Mouse (Mus musculus) splenic B cell, adult 2 months (primary cell): ENCODE data around the gene Gm8206.
"Not testable (repeated sequence)": the region's sequence is repeated elsewhere in the genome, so short reads cannot be mapped to it uniquely, and the experiment has no call there.

Experiments used
- DNase-seq: peaks from one replicate; pipeline ENCODE4 v3.0.0-alpha.2; 2011; ENCODE audit warnings: low read depth, low spot score
- H3K27me3 ChIP-seq: 2 replicates; pipeline ENCODE4 v1.6.1; 2012; ENCODE audit warnings: mild to moderate bottlenecking, low read length, moderate library complexity, mixed read lengths; ENCODE audit not compliant: control insufficient read depth, poor library complexity, insufficient read depth, severe bottlenecking
- H3K36me3 ChIP-seq: 2 replicates; pipeline ENCODE4 v1.6.1; 2012; ENCODE audit warnings: mild to moderate bottlenecking, low read length, moderate library complexity, mixed read lengths; ENCODE audit not compliant: control insufficient read depth, poor library complexity, insufficient read depth, severe bottlenecking

Gene Gm8206

DNA sequence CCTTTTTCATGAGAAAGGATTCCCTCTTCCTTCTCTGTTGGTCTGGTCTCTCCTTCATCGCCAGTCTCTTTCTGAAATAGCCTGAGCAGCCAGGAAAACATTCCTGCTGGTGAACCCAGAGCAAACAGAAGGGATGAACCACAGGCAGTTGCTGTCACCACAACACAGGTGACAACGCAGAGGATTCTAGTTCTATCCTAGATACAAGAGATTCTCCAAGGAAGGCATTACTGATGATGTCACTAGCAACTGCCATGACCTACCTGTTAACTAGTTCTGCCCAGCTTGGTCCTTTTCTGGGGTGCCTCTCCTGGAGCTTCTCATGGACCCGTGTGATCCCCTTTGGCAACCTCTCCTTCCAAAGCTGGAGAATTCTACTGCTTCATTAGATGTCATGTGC is at the start of gene Gm8206:
Gene Gm8206, minus strand, starts transcription at position 101 of the 400 bp plus-strand sequence.
- H3K36me3 ChIP-seq, H3K27me3 ChIP-seq, DNase-seq: not testable (repeated sequence)

DNA sequence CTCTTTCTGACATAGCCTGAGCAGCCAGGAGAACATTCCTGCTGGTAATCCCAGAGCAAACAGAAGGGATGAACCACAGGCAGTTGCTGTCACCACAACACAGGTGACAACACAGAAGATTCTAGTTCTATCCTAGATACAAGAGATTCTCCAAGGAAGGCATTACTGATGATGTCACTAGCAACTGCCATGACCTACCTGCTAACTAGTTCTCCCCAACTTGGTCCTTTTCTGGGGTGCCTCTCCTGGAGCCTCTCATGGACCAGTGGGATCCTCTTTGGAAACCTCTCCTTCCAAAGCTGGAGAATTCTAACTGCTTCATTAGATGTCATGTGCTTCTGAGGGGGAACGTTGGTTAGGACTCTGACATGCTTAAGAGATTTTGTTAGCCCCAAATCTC is 32.0 kb upstream of the Gm8206 start, which contains the start of gene Gm3476:
Gene Gm3476, minus strand, starts transcription at position 101 of the 400 bp plus-strand sequence.
- DNase-seq, H3K27me3 ChIP-seq, H3K36me3 ChIP-seq: not testable (repeated sequence)

DNA sequence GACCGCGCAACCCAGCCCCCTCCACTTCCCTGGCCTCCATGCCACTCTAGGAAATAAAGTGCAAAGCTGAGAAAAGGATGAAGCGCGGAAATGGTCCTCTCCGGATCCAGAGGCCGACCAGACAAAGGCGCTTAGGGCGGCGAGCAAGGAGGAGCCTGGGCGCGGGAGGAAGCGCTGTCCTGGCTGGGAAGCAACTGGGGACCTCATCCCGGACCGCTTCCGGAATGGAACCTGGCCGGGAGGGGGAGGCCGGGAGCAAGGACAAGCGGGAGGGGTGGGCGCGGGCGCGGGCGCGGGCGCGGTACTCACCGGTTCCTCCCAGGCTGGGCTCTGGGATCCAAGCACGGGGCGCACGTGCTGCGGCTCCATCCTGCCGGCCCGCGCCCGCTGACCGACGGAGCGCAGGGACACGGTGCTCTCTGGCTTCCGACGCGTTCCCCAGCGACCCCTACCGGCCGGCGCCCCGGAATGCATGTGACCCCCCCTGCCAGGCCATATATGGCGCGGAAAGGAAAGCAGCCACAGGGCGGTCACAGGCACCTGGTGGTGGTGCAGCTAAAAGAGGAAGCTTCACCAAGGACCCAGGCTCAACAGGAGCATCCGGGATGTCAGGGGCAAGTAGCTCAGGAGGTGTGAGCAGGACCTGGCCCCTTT is 14.7 kb upstream of the Gm8206 start, which contains the start of gene Gm3468:
Gene Gm3468, minus strand, starts transcription at position 394 of the 654 bp plus-strand sequence.
- H3K36me3 ChIP-seq, H3K27me3 ChIP-seq: not testable (repeated sequence)
- DNase-seq = peak; percentile 0

- not testable (repeated sequence) for H3K36me3 ChIP-seq, DNase-seq, H3K27me3 ChIP-seq
These were observed 13.8 kb upstream of the Gm8206 start for GRCm38 (mm10) chr14:6107500-6107899.

DNA sequence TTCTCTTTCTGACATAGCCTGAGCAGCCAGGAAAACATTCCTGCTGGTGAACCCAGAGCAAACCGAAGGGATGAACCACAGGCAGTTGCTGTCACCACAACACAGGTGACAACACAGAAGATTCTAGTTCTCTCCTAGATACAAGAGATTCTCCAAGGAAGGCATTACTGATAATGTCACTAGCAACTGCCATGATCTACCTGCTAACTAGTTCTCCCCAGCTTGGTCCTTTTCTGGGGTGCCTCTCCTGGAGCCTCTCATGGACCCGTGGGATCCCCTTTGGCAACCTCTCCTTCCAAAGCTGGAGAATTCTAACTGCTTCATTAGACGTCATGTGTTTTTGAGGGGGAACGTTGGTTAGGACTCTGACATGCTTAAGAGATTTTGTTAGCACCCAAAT is 35.6 kb downstream of the Gm8206 start, which contains the start of gene Gm6337:
Gene Gm6337, minus strand, starts transcription at position 101 of the 400 bp plus-strand sequence.
- H3K27me3 ChIP-seq, H3K36me3 ChIP-seq, DNase-seq: not testable (repeated sequence)

DNA sequence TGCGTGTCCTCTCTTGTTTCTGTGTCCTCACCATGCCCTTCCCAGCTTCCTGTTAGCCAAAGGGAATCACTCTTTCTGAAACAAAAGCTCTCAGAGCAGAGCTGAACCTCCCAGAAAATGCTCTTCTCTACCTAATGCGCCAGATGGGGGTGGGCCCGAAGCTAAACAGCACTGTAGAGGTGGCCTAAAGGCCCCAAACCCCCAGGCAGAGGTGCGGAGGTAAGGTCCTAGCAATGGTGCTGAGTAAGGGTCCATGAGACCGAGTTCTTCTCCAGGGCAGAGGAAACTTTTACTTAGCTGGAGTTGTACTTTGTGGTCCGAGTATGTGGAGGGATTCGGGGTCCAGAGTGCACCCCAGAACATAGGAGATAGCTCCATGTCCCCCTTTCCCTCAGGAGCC is 106.6 kb downstream of the Gm8206 start:
- not testable (repeated sequence) for H3K36me3 ChIP-seq, DNase-seq, H3K27me3 ChIP-seq

DNA sequence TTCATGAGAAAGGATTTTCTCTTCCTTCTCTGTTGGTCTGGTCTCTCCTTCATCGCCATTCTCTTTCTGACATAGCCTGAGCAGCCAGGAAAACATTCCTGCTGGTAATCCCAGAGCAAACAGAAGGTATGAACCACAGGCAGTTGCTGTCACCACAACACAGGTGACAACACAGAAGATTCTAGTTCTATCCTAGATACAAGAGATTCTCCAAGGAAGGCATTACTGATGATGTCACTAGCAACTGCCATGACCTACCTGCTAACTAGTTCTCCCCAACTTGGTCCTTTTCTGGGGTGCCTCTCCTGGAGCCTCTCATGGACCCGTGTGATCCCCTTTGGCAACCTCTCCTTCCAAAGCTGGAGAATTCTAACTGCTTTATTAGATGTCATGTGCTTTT is 114.7 kb downstream of the Gm8206 start, which contains the start of gene Gm3453:
Gene Gm3453, minus strand, starts transcription at position 101 of the 400 bp plus-strand sequence.
- not testable (repeated sequence) for DNase-seq, H3K36me3 ChIP-seq, H3K27me3 ChIP-seq
